Mouse (Mus musculus): ENCODE measurements around the gene Egfr.

GRCm38 (mm10) chr11:16868051-16868450 is 116.0 kb downstream of the Egfr start:
- no peak for TF ChIP-seq MAX (IDR thresholded peaks at IDR 0.05; ENCODE audit: low read depth)
- no peak for TF ChIP-seq E2F4 (IDR thresholded peaks at IDR 0.05; ENCODE audit: insufficient read depth)
- TF ChIP-seq POLR2AphosphoS2 (IDR thresholded peaks at IDR 0.05; ENCODE audit: insufficient read length, low read depth), result no peak
- no peak for TF ChIP-seq SRF (IDR thresholded peaks at IDR 0.05; ENCODE audit: control insufficient read depth, insufficient read length, low read depth)
- no peak for TF ChIP-seq POLR2A (IDR thresholded peaks at IDR 0.05; ENCODE audit: insufficient read length, low read depth)
- no peak for TF ChIP-seq MYOD1 (IDR thresholded peaks at IDR 0.05; ENCODE audit: control insufficient read depth in 1 of 3, insufficient read length in 2 of 3, low read depth in 2 of 3)
- TF ChIP-seq USF1 (IDR thresholded peaks at IDR 0.05; ENCODE audit: low read depth), result no peak
- TF ChIP-seq TCF12 (IDR thresholded peaks at IDR 0.05; ENCODE audit: insufficient read depth, poor library complexity, severe bottlenecking), result no peak
- no peak for TF ChIP-seq TCF3 (IDR thresholded peaks at IDR 0.05; ENCODE audit: insufficient read length, low read depth)
- TF ChIP-seq CEBPB (IDR thresholded peaks at IDR 0.05; ENCODE audit: insufficient read depth, poor library complexity, severe bottlenecking), result no peak
- TF ChIP-seq REST (IDR thresholded peaks at IDR 0.05; ENCODE audit: insufficient read depth, insufficient read length), result no peak
- TF ChIP-seq MYOG (IDR thresholded peaks at IDR 0.05; ENCODE audit: control insufficient read depth in 1 of 3, insufficient read depth in 1 of 3, insufficient read length in 2 of 3, low read depth in 2 of 3), result no peak

All from myocyte (in vitro differentiated cells).